In the genomic region with DNA sequence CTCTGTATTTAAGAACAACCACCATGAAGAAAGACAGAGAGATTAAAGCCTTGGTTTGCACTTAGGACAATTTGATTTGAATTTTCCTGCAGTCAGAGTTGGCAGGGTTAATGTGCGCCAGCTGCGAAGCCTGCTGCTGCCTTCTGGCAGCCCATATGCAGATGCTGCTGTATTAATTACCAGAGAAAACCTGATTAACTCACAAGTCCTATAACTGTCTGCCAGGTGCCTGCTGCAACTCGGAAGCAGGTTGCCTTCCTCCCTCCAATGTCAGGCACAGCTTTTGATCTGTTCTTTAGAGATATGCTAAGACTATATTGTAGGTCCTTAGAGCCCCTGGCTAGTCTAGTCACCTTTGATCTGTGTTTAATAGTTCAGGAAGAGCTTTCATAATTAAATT, we compare ENCODE assay signal across 14 mouse cellular contexts. TPM values are rescaled to one million over a fixed set of nuclear protein-coding genes. Genes with fewer than 3 reads are reported as not detected.
DNase-seq lines count a peak whose midpoint lies in the region; ATAC-seq lines count a peak whose summit lies in the region.
"Had no signal": no experiment of that assay in that cellular context is flagged by ENCODE, and none has a peak within 500 bp of the region (broad histone marks: within the 10 kb centered on the region; RNA-seq: fewer than 3 reads in every experiment).

No protein-coding gene starts in this region.

- no peak overlapping the region for H3K4me2 ChIP-seq in midbrain, embryonic 11.5 days
- H3K4me2 ChIP-seq in forebrain, embryonic 14.5 days (ENCODE audit: low read length) = no peak overlapping the region
- no peak overlapping the region for H3K4me2 ChIP-seq in midbrain, embryonic 14.5 days (ENCODE audit: low read length)
- H3K4me2 ChIP-seq: heart, embryonic 12.5 days; kidney, embryonic 15.5 days had no signal

- no peak overlapping the region for H3K4me3 ChIP-seq in midbrain, embryonic 11.5 days (ENCODE audit: low read depth, low read length)
- no peak overlapping the region for H3K4me3 ChIP-seq in midbrain, embryonic 10.5 days
- no peak overlapping the region for H3K4me3 ChIP-seq in forebrain, embryonic 14.5 days (ENCODE audit: low read depth, low read length)
- no peak overlapping the region for H3K4me3 ChIP-seq in midbrain, embryonic 14.5 days (replicated peaks; ENCODE audit: low read depth, low read length)
- H3K4me3 ChIP-seq: heart, embryonic 12.5 days; kidney, embryonic 15.5 days had no signal

- no peak overlapping the region for H3K27ac ChIP-seq in midbrain, embryonic 11.5 days (ENCODE audit: low read depth, low read length)
- no peak overlapping the region for H3K27ac ChIP-seq in midbrain, embryonic 10.5 days (replicated peaks)
- peak overlapping the region; percentile 76 for H3K27ac ChIP-seq in forebrain, embryonic 14.5 days (ENCODE audit: low read depth, low read length)
- peak overlapping the region; percentile 37; the same call in 1 of the 2 replicates for H3K27ac ChIP-seq in midbrain, embryonic 14.5 days (replicated peaks; ENCODE audit: low read depth, low read length)
- H3K27ac ChIP-seq: kidney, embryonic 15.5 days; stomach, postnatal 0 days had no signal

- WGBS in midbrain, embryonic 11.5 days = 73% methylated on average over 3 of the region's 3 CpGs
- WGBS in midbrain, embryonic 10.5 days = 77% methylated on average over 3 of the region's 3 CpGs
- WGBS in forebrain, embryonic 14.5 days = 34% methylated on average over 3 of the region's 3 CpGs
- 36% methylated on average over 3 of the region's 3 CpGs for WGBS in midbrain, embryonic 14.5 days

- DNase-seq in midbrain, embryonic 11.5 days (ENCODE audit: low spot score, missing footprints) = peak; percentile 61
- DNase-seq in midbrain, embryonic 10.5 days (ENCODE audit: low spot score) = no peak
- DNase-seq in forebrain, embryonic 14.5 days (ENCODE audit: low spot score) = peak; percentile 78
- peak; percentile 52 for DNase-seq in layer of hippocampus, adult 11-12 months (ENCODE audit: low spot score)
- peak; percentile 69 for DNase-seq in midbrain, embryonic 14.5 days
- DNase-seq in urinary bladder, postnatal 4 days (ENCODE audit: low spot score in 2 of 2) = no peak
- DNase-seq in adrenal gland, postnatal 25 days = no peak
- DNase-seq: adrenal gland, postnatal 36 days; cerebellum, adult 9-10 months; gastrocnemius, postnatal 25 days had no signal

- no peaks in the 10 kb centered on the region for H3K4me1 ChIP-seq in midbrain, embryonic 11.5 days (ENCODE audit: control insufficient read depth, insufficient read depth, low read length)
- H3K4me1 ChIP-seq in midbrain, embryonic 10.5 days = peaks cover 8% of the 10 kb centered on the region; the same call in 1 of the 2 replicates
- H3K4me1 ChIP-seq in forebrain, embryonic 14.5 days (ENCODE audit: control insufficient read depth, insufficient read depth, low read length) = peaks cover 11% of the 10 kb centered on the region
- H3K4me1 ChIP-seq in midbrain, embryonic 14.5 days (ENCODE audit: control insufficient read depth, insufficient read depth, low read length) = peaks cover 8% of the 10 kb centered on the region; the same call in 1 of the 2 replicates

- ATAC-seq in midbrain, embryonic 11.5 days (ENCODE audit: low FRiP score) = no peak
- peak; percentile 85 for ATAC-seq in forebrain, embryonic 14.5 days
- no peak for ATAC-seq in midbrain, embryonic 14.5 days (ENCODE audit: low FRiP score, low TSS enrichment)
- ATAC-seq in megakaryocyte-erythroid progenitor cell, adult 5-6 weeks (replicated peaks; ENCODE audit: low FRiP score, low TSS enrichment, poor library complexity, severe bottlenecking) = no peak

- no peaks in the 10 kb centered on the region for H3K9me3 ChIP-seq in midbrain, embryonic 11.5 days (ENCODE audit: control insufficient read depth, low read length)
- no peaks in the 10 kb centered on the region for H3K9me3 ChIP-seq in midbrain, embryonic 10.5 days (replicated peaks)
- no peaks in the 10 kb centered on the region for H3K9me3 ChIP-seq in forebrain, embryonic 14.5 days (replicated peaks; ENCODE audit: control insufficient read depth, low read length)
- no peaks in the 10 kb centered on the region for H3K9me3 ChIP-seq in midbrain, embryonic 14.5 days (ENCODE audit: control insufficient read depth, low read length)
- H3K9me3 ChIP-seq: heart, embryonic 12.5 days; kidney, embryonic 15.5 days had no signal

- no peaks in the 10 kb centered on the region for H3K36me3 ChIP-seq in midbrain, embryonic 11.5 days (ENCODE audit: control insufficient read depth, insufficient read depth, low read length)
- H3K36me3 ChIP-seq in midbrain, embryonic 10.5 days = peaks cover 14% of the 10 kb centered on the region
- H3K36me3 ChIP-seq in forebrain, embryonic 14.5 days (ENCODE audit: control insufficient read depth, insufficient read depth, low read length) = peaks cover 8% of the 10 kb centered on the region
- peaks cover 11% of the 10 kb centered on the region for H3K36me3 ChIP-seq in midbrain, embryonic 14.5 days (ENCODE audit: control insufficient read depth, insufficient read depth, low read length)

- no peak overlapping the region for H3K9ac ChIP-seq in midbrain, embryonic 11.5 days (ENCODE audit: low read length)
- H3K9ac ChIP-seq in forebrain, embryonic 14.5 days (ENCODE audit: low read length) = no peak overlapping the region
- no peak overlapping the region for H3K9ac ChIP-seq in midbrain, embryonic 14.5 days (replicated peaks; ENCODE audit: low read length)
- H3K9ac ChIP-seq: heart, embryonic 12.5 days; kidney, embryonic 15.5 days had no signal

- H3K27me3 ChIP-seq in midbrain, embryonic 11.5 days (ENCODE audit: control insufficient read depth, insufficient read depth, low read length) = no peaks in the 10 kb centered on the region
- H3K27me3 ChIP-seq in midbrain, embryonic 10.5 days (ENCODE audit: low read depth, poor library complexity, severe bottlenecking) = no peaks in the 10 kb centered on the region
- H3K27me3 ChIP-seq in forebrain, embryonic 14.5 days (replicated peaks; ENCODE audit: control insufficient read depth, insufficient read depth, low read length) = no peaks in the 10 kb centered on the region
- H3K27me3 ChIP-seq in midbrain, embryonic 14.5 days (ENCODE audit: control insufficient read depth, insufficient read depth, low read length) = no peaks in the 10 kb centered on the region
- H3K27me3 ChIP-seq: heart, embryonic 12.5 days; kidney, embryonic 15.5 days had no signal

RNA-seq across cellular contexts. Expression of a gene that starts 13.5 kb away (rescaled TPM):
- 11.6 and 13.0 TPM in 2 replicates for polyA plus RNA-seq in midbrain, embryonic 11.5 days (2014; fragmentation: Nextera tagmentation; extraction: Ambion mirVana)
- 11.8 and 13.9 TPM in 2 replicates for polyA plus RNA-seq in midbrain, embryonic 10.5 days (2016; fragmentation: Nextera tagmentation; extraction: Ambion mirVana)
- polyA plus RNA-seq in forebrain, embryonic 14.5 days (2014; fragmentation: Nextera tagmentation; extraction: Ambion mirVana) = 7.7 and 8.9 TPM in 2 replicates
- polyA plus RNA-seq in midbrain, embryonic 14.5 days (2014; fragmentation: Nextera tagmentation; extraction: Ambion mirVana) = 10.6 and 11.4 TPM in 2 replicates
- total RNA-seq in megakaryocyte-erythroid progenitor cell, adult 5-6 weeks (2014; fragmentation: Nextera tagmentation) = 3.8 and 12.1 TPM in 2 replicates
- 5.1 and 13.9 TPM in 2 replicates for total RNA-seq in megakaryocyte-erythroid progenitor cell, adult 5-6 weeks (2017)
- total RNA-seq in adrenal gland, postnatal 25 days (2021) = 20.7 and 26.8 TPM in 2 replicates

RNA-seq across cellular contexts. Expression of a gene that starts 39.7 kb away (rescaled TPM):
- polyA plus RNA-seq in midbrain, embryonic 11.5 days (2014; fragmentation: Nextera tagmentation; extraction: Ambion mirVana) = 8.9 and 11.1 TPM in 2 replicates
- 9.6 and 13.3 TPM in 2 replicates for polyA plus RNA-seq in midbrain, embryonic 10.5 days (2016; fragmentation: Nextera tagmentation; extraction: Ambion mirVana)
- 18.2 and 23.1 TPM in 2 replicates for polyA plus RNA-seq in forebrain, embryonic 14.5 days (2014; fragmentation: Nextera tagmentation; extraction: Ambion mirVana)
- 28.4 and 29.1 TPM in 2 replicates for polyA plus RNA-seq in midbrain, embryonic 14.5 days (2014; fragmentation: Nextera tagmentation; extraction: Ambion mirVana)
- total RNA-seq in megakaryocyte-erythroid progenitor cell, adult 5-6 weeks (2014; fragmentation: Nextera tagmentation) = 7.3 and 12.5 TPM in 2 replicates
- 3.2 and 4.8 TPM in 2 replicates for total RNA-seq in megakaryocyte-erythroid progenitor cell, adult 5-6 weeks (2017)
- total RNA-seq in adrenal gland, postnatal 25 days (2021) = 8.4 and 8.6 TPM in 2 replicates

RNA-seq across cellular contexts. Expression of a gene that starts 46.3 kb away (rescaled TPM):
- polyA plus RNA-seq in midbrain, embryonic 11.5 days (2014; fragmentation: Nextera tagmentation; extraction: Ambion mirVana) = 65.2 and 65.9 TPM in 2 replicates
- 57.3 and 59.6 TPM in 2 replicates for polyA plus RNA-seq in midbrain, embryonic 10.5 days (2016; fragmentation: Nextera tagmentation; extraction: Ambion mirVana)
- 46.5 and 53.7 TPM in 2 replicates for polyA plus RNA-seq in forebrain, embryonic 14.5 days (2014; fragmentation: Nextera tagmentation; extraction: Ambion mirVana)
- polyA plus RNA-seq in midbrain, embryonic 14.5 days (2014; fragmentation: Nextera tagmentation; extraction: Ambion mirVana) = 38.2 and 48.6 TPM in 2 replicates
- total RNA-seq in megakaryocyte-erythroid progenitor cell, adult 5-6 weeks (2014; fragmentation: Nextera tagmentation) = 48.7 and 52.0 TPM in 2 replicates
- total RNA-seq in megakaryocyte-erythroid progenitor cell, adult 5-6 weeks (2017) = 81.3 and 83.9 TPM in 2 replicates
- total RNA-seq in adrenal gland, postnatal 25 days (2021) = 36.5 and 42.1 TPM in 2 replicates

Comparison
In these comparisons a context has a peak if more than half of its experiments do, and no peak if none do; other contexts are left out.
1. DNase-seq: peak in midbrain, embryonic 11.5 days (single experiment), forebrain, embryonic 14.5 days (single experiment), layer of hippocampus, adult 11-12 months (single experiment) and midbrain, embryonic 14.5 days (single experiment); none in midbrain, embryonic 10.5 days (single experiment), urinary bladder, postnatal 4 days (0 of 2) and adrenal gland, postnatal 25 days (single experiment).
2. H3K27ac ChIP-seq: peak in forebrain, embryonic 14.5 days (single experiment) and midbrain, embryonic 14.5 days (single experiment); none in midbrain, embryonic 11.5 days (single experiment) and midbrain, embryonic 10.5 days (single experiment).